Mouse (Mus musculus) neutrophil, adult 5-6 weeks (primary cell): Measurements from ENCODE around the gene Slc35f2. TPM values are rescaled to one million over a fixed set of nuclear protein-coding genes. Genes with fewer than 3 reads are reported as not detected.
A peak's percentile ranks its signal among the peaks of the same experiment; 100 is the strongest.

ENCODE experiments used
- ATAC-seq: fragments of 151-379, 151-347 bp; 2 replicates; pipeline ENCODE4 v1.8.0; 2017; ENCODE audit warnings: mild to moderate bottlenecking, moderate TSS enrichment; ENCODE audit not compliant: insufficient number of reproducible peaks, poor library complexity, low FRiP score, severe bottlenecking; ENCODE audit errors: extremely low read depth
- total RNA-seq: library from RNA; stranded (forward); fragments of 200-1000 nt; gene quantifications from 2 replicates; pipeline ENCODE4 v1.2.3, GENCODE M21; 2017

Gene Slc35f2
- total RNA-seq, 1 experiment from 2014 or later = 0.35 TPM

GRCm38 (mm10) chr9:53813418-53813817 is 42.1 kb downstream of the Slc35f2 start:
- no peak for ATAC-seq

- ATAC-seq = peak; percentile 46; the same call in 1 of the 2 replicates
Measured at GRCm38 (mm10) chr9:53818760-53819159, 47.4 kb downstream of the Slc35f2 start.

GRCm38 (mm10) chr9:53825318-53825717 is 54.0 kb downstream of the Slc35f2 start:
- no peak for ATAC-seq

GRCm38 (mm10) chr9:53829081-53829865 is 57.9 kb downstream of the Slc35f2 start:
- no peak for ATAC-seq

- no peak for ATAC-seq
Measured at GRCm38 (mm10) chr9:53829866-53830209, 58.5 kb downstream of the Slc35f2 start.

GRCm38 (mm10) chr9:53835039-53835438 is 63.7 kb downstream of the Slc35f2 start:
- ATAC-seq = no peak

- ATAC-seq = no peak
Measured at GRCm38 (mm10) chr9:53835976-53836375, 64.6 kb downstream of the Slc35f2 start.

- ATAC-seq = no peak
Measured at GRCm38 (mm10) chr9:53838816-53839215, 67.5 kb downstream of the Slc35f2 start.

GRCm38 (mm10) chr9:53848548-53848947 is 77.2 kb downstream of the Slc35f2 start:
- ATAC-seq = no peak

GRCm38 (mm10) chr9:53849864-53850263 is 78.5 kb downstream of the Slc35f2 start, which contains the start of gene Sln:
Gene Sln (plus strand): TSS chr9:53850164.
- no peak for ATAC-seq

GRCm38 (mm10) chr9:53852158-53852557 is 80.8 kb downstream of the Slc35f2 start:
- no peak for ATAC-seq

GRCm38 (mm10) chr9:53853672-53854071 is 82.3 kb downstream of the Slc35f2 start:
- no peak for ATAC-seq

GRCm38 (mm10) chr9:53854525-53854924 is 83.2 kb downstream of the Slc35f2 start:
- ATAC-seq = no peak

- no peak for ATAC-seq
Measured at GRCm38 (mm10) chr9:53857864-53858263, 86.5 kb downstream of the Slc35f2 start.

Other genes starting within 250 kb of the Slc35f2 start
- 52.5 and 58.7 TPM in 2 replicates for gene Atm, start 234.8 kb upstream of the Slc35f2 start, total RNA-seq
- 13.5 and 14.0 TPM in 2 replicates for gene Npat, start 234.5 kb upstream of the Slc35f2 start, total RNA-seq
- 29.9 and 34.6 TPM in 2 replicates for gene Acat1, start 161.2 kb upstream of the Slc35f2 start, total RNA-seq
- gene Cul5, start 101.5 kb upstream of the Slc35f2 start, total RNA-seq = 37.4 and 44.5 TPM in 2 replicates
- 11.3 and 12.8 TPM in 2 replicates for gene Rab39, start 65.3 kb upstream of the Slc35f2 start, total RNA-seq
- gene Sln, start 78.6 kb downstream of the Slc35f2 start, total RNA-seq = not detected in 2 replicates
- not detected in 2 replicates for gene Elmod1, start 203.8 kb downstream of the Slc35f2 start, total RNA-seq